Mouse (Mus musculus): ENCODE data around the gene Ell2. TPM values are rescaled to one million over a fixed set of nuclear protein-coding genes. Genes with fewer than 3 reads are reported as not detected.

Gene Ell2
- total RNA-seq, 2 experiments from 2014 or later = 19.9 to 22.7 TPM

- no peak for DNase-seq
These were observed 27.1 kb downstream of the Ell2 start for GRCm38 (mm10) chr13:75733594-75734161.

- no peak for DNase-seq
These were observed 27.7 kb downstream of the Ell2 start for GRCm38 (mm10) chr13:75734231-75734630.

GRCm38 (mm10) chr13:75735606-75736005 is 29.0 kb downstream of the Ell2 start:
- DNase-seq = no peak

- DNase-seq = peak; percentile 20
These were observed 31.4 kb downstream of the Ell2 start for GRCm38 (mm10) chr13:75737991-75738390.

- no peak for DNase-seq
These were observed 32.0 kb downstream of the Ell2 start for GRCm38 (mm10) chr13:75738536-75738935.

GRCm38 (mm10) chr13:75738957-75739356 is 32.4 kb downstream of the Ell2 start:
- DNase-seq = no peak

- no peak for DNase-seq
These were observed 33.5 kb downstream of the Ell2 start for GRCm38 (mm10) chr13:75740018-75740417.

GRCm38 (mm10) chr13:75741119-75741518 is 34.6 kb downstream of the Ell2 start:
- no peak for DNase-seq

- no peak for DNase-seq
These were observed 35.5 kb downstream of the Ell2 start for GRCm38 (mm10) chr13:75741736-75742729.

- no peak for DNase-seq
These were observed 36.4 kb downstream of the Ell2 start for GRCm38 (mm10) chr13:75742970-75743369.

GRCm38 (mm10) chr13:75744065-75744464 is 37.5 kb downstream of the Ell2 start:
- DNase-seq = no peak

- no peak for DNase-seq
These were observed 38.8 kb downstream of the Ell2 start for GRCm38 (mm10) chr13:75745328-75745727.

- no peak for DNase-seq
These were observed 40.7 kb downstream of the Ell2 start for GRCm38 (mm10) chr13:75747265-75747664.

GRCm38 (mm10) chr13:75748685-75749084 is 42.1 kb downstream of the Ell2 start:
- no peak for DNase-seq

GRCm38 (mm10) chr13:75750785-75751184 is 44.2 kb downstream of the Ell2 start:
- DNase-seq = no peak

- DNase-seq = peak; percentile 78
These were observed 45.8 kb downstream of the Ell2 start for GRCm38 (mm10) chr13:75752216-75752938.

GRCm38 (mm10) chr13:75754398-75754797 is 47.8 kb downstream of the Ell2 start:
- no peak for DNase-seq

- DNase-seq = no peak
These were observed 54.4 kb downstream of the Ell2 start for GRCm38 (mm10) chr13:75760859-75761548.

GRCm38 (mm10) chr13:75762759-75763158 is 56.2 kb downstream of the Ell2 start:
- DNase-seq = no peak

- no peak for DNase-seq
These were observed 56.7 kb downstream of the Ell2 start for GRCm38 (mm10) chr13:75763280-75763679.

GRCm38 (mm10) chr13:75765742-75766141 is 59.2 kb downstream of the Ell2 start:
- no peak for DNase-seq

- no peak for DNase-seq
These were observed 59.7 kb downstream of the Ell2 start for GRCm38 (mm10) chr13:75766238-75766637.

Measured in gastrocnemius, postnatal 10 days (tissue).